Mouse (Mus musculus): ENCODE results near the gene D930020B18Rik. TPM values are rescaled to one million over a fixed set of nuclear protein-coding genes. Genes with fewer than 3 reads are reported as not detected.

Gene D930020B18Rik
- total RNA-seq (2017), result not detected in 3 replicates

- no peak for ATAC-seq (replicated peaks; ENCODE audit: insufficient number of reproducible peaks, low FRiP score, low TSS enrichment, poor library complexity, severe bottlenecking)
Observed at GRCm38 (mm10) chr10:121641272-121642053, at the start of gene D930020B18Rik. Gene D930020B18Rik, plus strand, starts transcription at chr10:121641588.

GRCm38 (mm10) chr10:121596580-121596979 lies 44.8 kb upstream of the D930020B18Rik start:
- peak; percentile 88 for ATAC-seq (replicated peaks; ENCODE audit: insufficient number of reproducible peaks, low FRiP score, low TSS enrichment, poor library complexity, severe bottlenecking)

GRCm38 (mm10) chr10:121601272-121601671 lies 40.1 kb upstream of the D930020B18Rik start:
- no peak for ATAC-seq (replicated peaks; ENCODE audit: insufficient number of reproducible peaks, low FRiP score, low TSS enrichment, poor library complexity, severe bottlenecking)

- ATAC-seq (replicated peaks; ENCODE audit: insufficient number of reproducible peaks, low FRiP score, low TSS enrichment, poor library complexity, severe bottlenecking), result no peak
Observed at GRCm38 (mm10) chr10:121603556-121603955, 37.8 kb upstream of the D930020B18Rik start.

GRCm38 (mm10) chr10:121604632-121605344 lies 36.6 kb upstream of the D930020B18Rik start:
- no peak for ATAC-seq (replicated peaks; ENCODE audit: insufficient number of reproducible peaks, low FRiP score, low TSS enrichment, poor library complexity, severe bottlenecking)

GRCm38 (mm10) chr10:121608177-121608576 lies 33.2 kb upstream of the D930020B18Rik start:
- 0 out of 2 replicates have a peak, but pooled peaks have one; percentile 7 for ATAC-seq (replicated peaks; ENCODE audit: insufficient number of reproducible peaks, low FRiP score, low TSS enrichment, poor library complexity, severe bottlenecking)

GRCm38 (mm10) chr10:121611587-121611986 lies 29.8 kb upstream of the D930020B18Rik start:
- no peak for ATAC-seq (replicated peaks; ENCODE audit: insufficient number of reproducible peaks, low FRiP score, low TSS enrichment, poor library complexity, severe bottlenecking)

GRCm38 (mm10) chr10:121612448-121612847 lies 28.9 kb upstream of the D930020B18Rik start:
- ATAC-seq (replicated peaks; ENCODE audit: insufficient number of reproducible peaks, low FRiP score, low TSS enrichment, poor library complexity, severe bottlenecking), result no peak

- no peak for ATAC-seq (replicated peaks; ENCODE audit: insufficient number of reproducible peaks, low FRiP score, low TSS enrichment, poor library complexity, severe bottlenecking)
Observed at GRCm38 (mm10) chr10:121613570-121613969, 27.8 kb upstream of the D930020B18Rik start.

GRCm38 (mm10) chr10:121615146-121615870 lies 26.1 kb upstream of the D930020B18Rik start:
- ATAC-seq (replicated peaks; ENCODE audit: insufficient number of reproducible peaks, low FRiP score, low TSS enrichment, poor library complexity, severe bottlenecking), result no peak

- no peak for ATAC-seq (replicated peaks; ENCODE audit: insufficient number of reproducible peaks, low FRiP score, low TSS enrichment, poor library complexity, severe bottlenecking)
Observed at GRCm38 (mm10) chr10:121615935-121616334, 25.5 kb upstream of the D930020B18Rik start.

GRCm38 (mm10) chr10:121622431-121622830 lies 19.0 kb upstream of the D930020B18Rik start:
- ATAC-seq (replicated peaks; ENCODE audit: insufficient number of reproducible peaks, low FRiP score, low TSS enrichment, poor library complexity, severe bottlenecking), result no peak

GRCm38 (mm10) chr10:121623670-121624069 lies 17.7 kb upstream of the D930020B18Rik start:
- no peak for ATAC-seq (replicated peaks; ENCODE audit: insufficient number of reproducible peaks, low FRiP score, low TSS enrichment, poor library complexity, severe bottlenecking)

- ATAC-seq (replicated peaks; ENCODE audit: insufficient number of reproducible peaks, low FRiP score, low TSS enrichment, poor library complexity, severe bottlenecking), result no peak
Observed at GRCm38 (mm10) chr10:121625006-121625405, 16.4 kb upstream of the D930020B18Rik start.

GRCm38 (mm10) chr10:121625407-121626185 lies 15.8 kb upstream of the D930020B18Rik start:
- peak; percentile 12; the same call in 1 of the 2 replicates for ATAC-seq (replicated peaks; ENCODE audit: insufficient number of reproducible peaks, low FRiP score, low TSS enrichment, poor library complexity, severe bottlenecking)

GRCm38 (mm10) chr10:121626186-121626882 lies 15.1 kb upstream of the D930020B18Rik start, which contains the start of gene Xpot:
Gene Xpot, minus strand, starts transcription at chr10:121626332.
- ATAC-seq (replicated peaks; ENCODE audit: insufficient number of reproducible peaks, low FRiP score, low TSS enrichment, poor library complexity, severe bottlenecking), result peak; percentile 96

GRCm38 (mm10) chr10:121627216-121627852 lies 14.1 kb upstream of the D930020B18Rik start:
- ATAC-seq (replicated peaks; ENCODE audit: insufficient number of reproducible peaks, low FRiP score, low TSS enrichment, poor library complexity, severe bottlenecking), result no peak

Measured in monocyte, adult 5-6 weeks (primary cell).